Mouse (Mus musculus) adrenal gland, postnatal 25 days (tissue): ENCODE measurements at regions not wholly inside any gene's neighbourhood (a gene's known extent, or its start where the extent isn't known, plus 50 kb on each side); places are given as distances from the start of the nearest gene placed in this dataset.

Experiments used
- DNase-seq: peaks from one replicate; pipeline ENCODE4 v3.0.0; 2021; ENCODE audit warnings: mixed read lengths

GRCm38 (mm10) chr19:14668512-14669181, 70.8 kb upstream of the Tle4 start:
- no peak for DNase-seq

GRCm38 (mm10) chr19:14664682-14665417, 67.0 kb upstream of the Tle4 start:
- DNase-seq = no peak

- DNase-seq = no peak
Observed at GRCm38 (mm10) chr19:14664096-14664586, 66.3 kb upstream of the Tle4 start.

- DNase-seq = no peak
Observed at GRCm38 (mm10) chr19:14663350-14663749, 65.5 kb upstream of the Tle4 start.

- no peak for DNase-seq
Observed at GRCm38 (mm10) chr19:14659725-14660124, 61.9 kb upstream of the Tle4 start.

GRCm38 (mm10) chr19:14658479-14658878, 60.6 kb upstream of the Tle4 start:
- DNase-seq = no peak

- DNase-seq = no peak
Observed at GRCm38 (mm10) chr19:14656022-14656388, 58.2 kb upstream of the Tle4 start.

GRCm38 (mm10) chr19:14655302-14656021, 57.6 kb upstream of the Tle4 start:
- DNase-seq = no peak
